Mouse (Mus musculus) liver, adult 2 months (tissue): ENCODE results near the gene Wrap53.

Experiments used
- CTCF ChIP-seq: fragments of 200-500 bp; IDR thresholded peaks from 2 replicates; pipeline ENCODE4 v1.5.1; 2011; ENCODE audit warnings: low read depth, low read length, control low read depth
- POLR2A ChIP-seq: fragments of 200-500 bp; IDR thresholded peaks from 2 replicates; pipeline ENCODE4 v1.6.1; 2011; ENCODE audit warnings: low read length, control low read depth; ENCODE audit not compliant: insufficient read depth; ENCODE audit errors: extremely low read depth

- TF ChIP-seq CTCF (no peak), POLR2A (no peak)
Observed at GRCm38 (mm10) chr11:69620394-69621081, 40.5 kb upstream of the Wrap53 start.
